Comparison of ENCODE assay signal across 20 mouse cellular contexts in genomic region chr9:86926519-86926918, GRCm38 (mm10). TPM values are rescaled to one million over a fixed set of nuclear protein-coding genes. Genes with fewer than 3 reads are reported as not detected.
DNase-seq lines count a peak whose midpoint lies in the region; ATAC-seq and TF ChIP-seq lines count a peak whose summit lies in the region.
"Had no signal": no experiment of that assay in that cellular context is flagged by ENCODE, and none has a peak within 500 bp of the region (broad histone marks: within the 10 kb centered on the region; RNA-seq: fewer than 3 reads in every experiment).

No protein-coding gene starts in this region.

- POLR2A ChIA-PET in Patski (lab: Charles Lee), result no interaction called here

- no peaks in the 10 kb centered on the region for H3K4me1 ChIP-seq in embryonic facial prominence, embryonic 14.5 days (ENCODE audit: control insufficient read depth, insufficient read depth, low read length)
- H3K4me1 ChIP-seq in embryonic facial prominence, embryonic 10.5 days, result 0 out of 2 replicates have a peak, but pooled peaks cover 3% of the 10 kb centered on the region
- H3K4me1 ChIP-seq in midbrain, embryonic 14.5 days (ENCODE audit: control insufficient read depth, insufficient read depth, low read length), result no peaks in the 10 kb centered on the region
- H3K4me1 ChIP-seq in midbrain, embryonic 10.5 days, result no peaks in the 10 kb centered on the region; the same call in 1 of the 2 replicates
- H3K4me1 ChIP-seq in forebrain, embryonic 13.5 days, result no peaks in the 10 kb centered on the region
- H3K4me1 ChIP-seq: embryonic facial prominence, embryonic 15.5 days; forebrain, embryonic 15.5 days; hindbrain, embryonic 12.5 days; hindbrain, embryonic 15.5 days had no signal

- no peak overlapping the region for H3K9ac ChIP-seq in embryonic facial prominence, embryonic 14.5 days (ENCODE audit: low read depth, low read length)
- no peak overlapping the region for H3K9ac ChIP-seq in midbrain, embryonic 14.5 days (replicated peaks; ENCODE audit: low read length)
- no peak overlapping the region for H3K9ac ChIP-seq in forebrain, embryonic 13.5 days
- H3K9ac ChIP-seq: embryonic facial prominence, embryonic 15.5 days; forebrain, embryonic 15.5 days; heart, embryonic 12.5 days; hindbrain, embryonic 12.5 days; hindbrain, embryonic 15.5 days had no signal

- DNase-seq in embryonic facial prominence, embryonic 14.5 days (ENCODE audit: low spot score), result peak; percentile 22
- no peak for DNase-seq in embryonic facial prominence, embryonic 10.5 days (ENCODE audit: low spot score)
- DNase-seq in midbrain, embryonic 14.5 days, result peak; percentile 26
- no peak for DNase-seq in midbrain, embryonic 10.5 days (ENCODE audit: low spot score)
- DNase-seq in Patski (ENCODE audit: low read depth, low spot score), result no peak
- DNase-seq: adrenal gland, postnatal 10 days; adrenal gland, postnatal 36 days; cerebellum, adult 11-12 months; cerebellum, adult 8-10 months; cerebellum, postnatal 10 days; cerebellum, postnatal 36 days; embryo, embryonic 11 days; gastrocnemius, postnatal 25 days; heart, adult 18-20 months had no signal

- H3K9me3 ChIP-seq in embryonic facial prominence, embryonic 14.5 days (ENCODE audit: control insufficient read depth, low read length), result no peaks in the 10 kb centered on the region
- H3K9me3 ChIP-seq in embryonic facial prominence, embryonic 10.5 days, result no peaks in the 10 kb centered on the region
- H3K9me3 ChIP-seq in midbrain, embryonic 14.5 days (ENCODE audit: control insufficient read depth, low read length), result no peaks in the 10 kb centered on the region
- H3K9me3 ChIP-seq in midbrain, embryonic 10.5 days (replicated peaks), result no peaks in the 10 kb centered on the region
- no peaks in the 10 kb centered on the region for H3K9me3 ChIP-seq in forebrain, embryonic 13.5 days (replicated peaks)
- H3K9me3 ChIP-seq: embryonic facial prominence, embryonic 15.5 days; forebrain, embryonic 15.5 days; heart, embryonic 12.5 days; hindbrain, embryonic 12.5 days; hindbrain, embryonic 15.5 days had no signal

- 76% methylated on average over 5 of the region's 5 CpGs for WGBS in embryonic facial prominence, embryonic 14.5 days
- WGBS in embryonic facial prominence, embryonic 10.5 days, result 86% methylated on average over 5 of the region's 5 CpGs
- 67% methylated on average over 5 of the region's 5 CpGs for WGBS in midbrain, embryonic 14.5 days
- WGBS in midbrain, embryonic 10.5 days, result 83% methylated on average over 5 of the region's 5 CpGs
- 82% methylated on average over 5 of the region's 5 CpGs for WGBS in forebrain, embryonic 13.5 days

- H3K27ac ChIP-seq in embryonic facial prominence, embryonic 14.5 days (replicated peaks; ENCODE audit: low read depth, low read length), result no peak overlapping the region
- H3K27ac ChIP-seq in embryonic facial prominence, embryonic 10.5 days (replicated peaks), result no peak overlapping the region
- H3K27ac ChIP-seq in midbrain, embryonic 14.5 days (replicated peaks; ENCODE audit: low read depth, low read length), result no peak overlapping the region
- no peak overlapping the region for H3K27ac ChIP-seq in midbrain, embryonic 10.5 days (replicated peaks)
- H3K27ac ChIP-seq in forebrain, embryonic 13.5 days, result no peak overlapping the region
- H3K27ac ChIP-seq: embryonic facial prominence, embryonic 15.5 days; forebrain, embryonic 15.5 days; hindbrain, embryonic 12.5 days; hindbrain, embryonic 15.5 days had no signal

- no peak overlapping the region for H3K4me2 ChIP-seq in embryonic facial prominence, embryonic 14.5 days (ENCODE audit: low read depth, low read length)
- no peak overlapping the region for H3K4me2 ChIP-seq in midbrain, embryonic 14.5 days (ENCODE audit: low read length)
- H3K4me2 ChIP-seq in forebrain, embryonic 13.5 days, result no peak overlapping the region
- H3K4me2 ChIP-seq: embryonic facial prominence, embryonic 15.5 days; forebrain, embryonic 15.5 days; heart, embryonic 12.5 days; hindbrain, embryonic 12.5 days; hindbrain, embryonic 15.5 days had no signal

- peak; percentile 13 for TF ChIP-seq CTCF in Patski (IDR thresholded peaks at IDR 0.05)

- in situ Hi-C loops in Patski (cut with MboI; ENCODE audit: low pct_unique_long_range_greater_than_20kb), result no loop called here

- H3K4me3 ChIP-seq in embryonic facial prominence, embryonic 14.5 days (ENCODE audit: low read depth, low read length), result no peak overlapping the region
- no peak overlapping the region for H3K4me3 ChIP-seq in embryonic facial prominence, embryonic 10.5 days
- no peak overlapping the region for H3K4me3 ChIP-seq in midbrain, embryonic 14.5 days (replicated peaks; ENCODE audit: low read depth, low read length)
- H3K4me3 ChIP-seq in midbrain, embryonic 10.5 days, result no peak overlapping the region
- no peak overlapping the region for H3K4me3 ChIP-seq in forebrain, embryonic 13.5 days
- H3K4me3 ChIP-seq: embryonic facial prominence, embryonic 15.5 days; forebrain, embryonic 15.5 days; heart, embryonic 12.5 days; hindbrain, embryonic 12.5 days; hindbrain, embryonic 15.5 days had no signal

- H3K27me3 ChIP-seq in embryonic facial prominence, embryonic 14.5 days (replicated peaks; ENCODE audit: control insufficient read depth, insufficient read depth, low read length), result no peaks in the 10 kb centered on the region
- H3K27me3 ChIP-seq in embryonic facial prominence, embryonic 10.5 days (replicated peaks; ENCODE audit: low read depth, poor library complexity, severe bottlenecking), result no peaks in the 10 kb centered on the region
- no peaks in the 10 kb centered on the region for H3K27me3 ChIP-seq in midbrain, embryonic 14.5 days (ENCODE audit: control insufficient read depth, insufficient read depth, low read length)
- H3K27me3 ChIP-seq in midbrain, embryonic 10.5 days (ENCODE audit: low read depth, poor library complexity, severe bottlenecking), result no peaks in the 10 kb centered on the region
- H3K27me3 ChIP-seq in Patski, result no peaks in the 10 kb centered on the region
- no peaks in the 10 kb centered on the region for H3K27me3 ChIP-seq in forebrain, embryonic 13.5 days
- H3K27me3 ChIP-seq: embryonic facial prominence, embryonic 15.5 days; forebrain, embryonic 15.5 days; heart, embryonic 12.5 days; hindbrain, embryonic 12.5 days; hindbrain, embryonic 15.5 days had no signal

- H3K36me3 ChIP-seq in embryonic facial prominence, embryonic 14.5 days (ENCODE audit: control insufficient read depth, insufficient read depth, low read length), result no peaks in the 10 kb centered on the region
- no peaks in the 10 kb centered on the region for H3K36me3 ChIP-seq in embryonic facial prominence, embryonic 10.5 days (replicated peaks)
- H3K36me3 ChIP-seq in midbrain, embryonic 14.5 days (ENCODE audit: control insufficient read depth, insufficient read depth, low read length), result no peaks in the 10 kb centered on the region
- no peaks in the 10 kb centered on the region for H3K36me3 ChIP-seq in midbrain, embryonic 10.5 days
- H3K36me3 ChIP-seq in forebrain, embryonic 13.5 days (ENCODE audit: poor library complexity, severe bottlenecking), result no peaks in the 10 kb centered on the region
- H3K36me3 ChIP-seq: embryonic facial prominence, embryonic 15.5 days; forebrain, embryonic 15.5 days; heart, embryonic 12.5 days; hindbrain, embryonic 12.5 days; hindbrain, embryonic 15.5 days had no signal

- no peak for ATAC-seq in embryonic facial prominence, embryonic 14.5 days (ENCODE audit: low read depth)
- no peak for ATAC-seq in midbrain, embryonic 14.5 days (ENCODE audit: low FRiP score, low TSS enrichment)
- no peak for ATAC-seq in Patski
- ATAC-seq in forebrain, embryonic 13.5 days, result no peak
- ATAC-seq: forebrain, embryonic 15.5 days had no signal

- CTCF ChIA-PET in Patski (lab: Charles Lee), result no interaction called here

RNA-seq across cellular contexts. Expression of gene Snap91, which starts 46.1 kb away (rescaled TPM):
- 9.5 and 10.7 TPM in 2 replicates for polyA plus RNA-seq in embryonic facial prominence, embryonic 14.5 days (2014; fragmentation: Nextera tagmentation; extraction: Ambion mirVana)
- polyA plus RNA-seq in embryonic facial prominence, embryonic 10.5 days (2016; fragmentation: Nextera tagmentation; extraction: Ambion mirVana), result 4.5 and 5.4 TPM in 2 replicates
- 87.1 and 103 TPM in 2 replicates for polyA plus RNA-seq in midbrain, embryonic 14.5 days (2014; fragmentation: Nextera tagmentation; extraction: Ambion mirVana)
- polyA plus RNA-seq in midbrain, embryonic 10.5 days (2016; fragmentation: Nextera tagmentation; extraction: Ambion mirVana), result 6.5 and 14.5 TPM in 2 replicates
- 16.7 TPM for polyA plus RNA-seq in Patski (2021)
- 46.5 and 47.7 TPM in 2 replicates for polyA plus RNA-seq in forebrain, embryonic 13.5 days (2015; fragmentation: Nextera tagmentation; extraction: Ambion mirVana)

Comparison
In these comparisons a context has a peak if more than half of its experiments do, and no peak if none do; other contexts are left out.
1. DNase-seq: peak in embryonic facial prominence, embryonic 14.5 days (single experiment) and midbrain, embryonic 14.5 days (single experiment); none in embryonic facial prominence, embryonic 10.5 days (single experiment), midbrain, embryonic 10.5 days (single experiment) and Patski (single experiment).